Mouse (Mus musculus): ENCODE measurements at regions not wholly inside any gene's neighbourhood (a gene's known extent, or its start where the extent isn't known, plus 50 kb on each side); places are given as distances from the start of the nearest gene placed in this dataset.

- H3K9me3 ChIP-seq: no peaks in the 10 kb centered on the region
- no peak overlapping the region for H3K4me2 ChIP-seq (replicated peaks)
- no peaks in the 10 kb centered on the region for H3K36me3 ChIP-seq
- H3K27ac ChIP-seq (replicated peaks): no peak overlapping the region
- 80% methylated on average over 3 of the region's 3 CpGs for WGBS
- H3K27me3 ChIP-seq: no peaks in the 10 kb centered on the region
- H3K4me1 ChIP-seq: no peaks in the 10 kb centered on the region
- no peak overlapping the region for H3K4me3 ChIP-seq
- H3K9ac ChIP-seq (replicated peaks): no peak overlapping the region
- ATAC-seq (replicated peaks): no peak
Observed at GRCm38 (mm10) chr6:117505431-117505830, 335.5 kb upstream of the Zfp637 start.

- Histone ChIP-seq H3K36me3 (no peaks in the 10 kb centered on the region), H3K4me2 (replicated peaks) (no peak overlapping the region), H3K4me3 (no peak overlapping the region), H3K9ac (replicated peaks) (no peak overlapping the region), H3K27ac (replicated peaks) (no peak overlapping the region), H3K9me3 (no peaks in the 10 kb centered on the region), H3K4me1 (no peaks in the 10 kb centered on the region), H3K27me3 (no peaks in the 10 kb centered on the region)
- ATAC-seq (replicated peaks): no peak
- WGBS: 76% methylated on average over 7 of the region's 7 CpGs
Observed at GRCm38 (mm10) chr6:117506619-117507018, 334.4 kb upstream of the Zfp637 start.

DNA sequence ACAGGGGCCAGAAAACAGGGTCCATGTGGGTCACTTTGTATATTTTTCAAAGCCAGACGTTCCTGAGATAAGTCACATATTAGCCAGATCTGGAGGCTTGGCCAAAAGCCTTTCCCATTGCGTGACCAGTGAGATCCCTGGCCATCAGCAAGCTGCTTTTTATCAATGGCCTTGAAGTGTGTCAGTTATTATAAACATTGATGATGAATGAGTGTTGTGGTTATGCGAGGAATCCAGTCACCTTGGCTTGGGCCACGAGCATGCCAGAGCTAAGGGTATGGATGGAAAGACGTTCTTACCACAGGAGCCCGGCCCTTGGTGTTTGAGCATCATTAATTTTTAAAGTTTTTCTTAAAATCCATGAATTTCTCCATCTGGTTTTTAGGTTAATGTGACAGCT, 332.1 kb upstream of the Zfp637 start:
- WGBS: 89% methylated on average over 6 of the region's 6 CpGs
- Histone ChIP-seq H3K4me3 (no peak overlapping the region), H3K9me3 (no peaks in the 10 kb centered on the region), H3K27me3 (no peaks in the 10 kb centered on the region), H3K4me2 (replicated peaks) (no peak overlapping the region), H3K9ac (replicated peaks) (no peak overlapping the region), H3K36me3 (no peaks in the 10 kb centered on the region), H3K4me1 (no peaks in the 10 kb centered on the region), H3K27ac (replicated peaks) (no peak overlapping the region)
- ATAC-seq (replicated peaks): no peak

DNA sequence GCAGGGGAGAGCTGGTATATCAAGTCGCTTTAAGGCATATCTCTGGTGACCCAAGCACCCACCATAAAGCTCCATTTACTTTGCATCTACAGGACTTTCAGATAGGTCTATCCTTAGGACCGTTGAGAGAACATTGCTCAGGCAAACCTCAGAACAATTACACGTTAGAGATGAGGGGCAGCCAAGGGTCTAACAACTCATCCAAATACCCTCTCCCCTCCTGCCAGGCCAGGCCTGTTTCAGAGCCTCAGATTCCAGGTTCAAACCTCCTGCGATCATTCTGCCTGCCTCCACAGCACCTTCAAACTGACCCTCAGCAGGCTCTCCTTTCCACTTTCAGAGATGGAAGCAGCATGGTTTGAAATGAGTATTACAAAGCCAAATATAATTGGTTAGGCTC, 331.0 kb upstream of the Zfp637 start:
- 89% methylated on average over 4 of the region's 4 CpGs for WGBS
- H3K4me1 ChIP-seq: no peaks in the 10 kb centered on the region
- ATAC-seq (replicated peaks): no peak

GRCm38 (mm10) chr6:117514831-117515230, 326.1 kb upstream of the Zfp637 start:
- no peak overlapping the region for H3K4me3 ChIP-seq
- no peak for ATAC-seq (replicated peaks)
- H3K4me2 ChIP-seq (replicated peaks): no peak overlapping the region
- no peaks in the 10 kb centered on the region for H3K4me1 ChIP-seq
- no peaks in the 10 kb centered on the region for H3K36me3 ChIP-seq
- no peaks in the 10 kb centered on the region for H3K27me3 ChIP-seq
- WGBS: 89% methylated on average over 5 of the region's 5 CpGs
- no peaks in the 10 kb centered on the region for H3K9me3 ChIP-seq
- H3K27ac ChIP-seq (replicated peaks): no peak overlapping the region
- H3K9ac ChIP-seq (replicated peaks): no peak overlapping the region

More for the DNA sequence above, 331.0 kb upstream of the Zfp637 start:
- Histone ChIP-seq H3K9me3 (no peaks in the 10 kb centered on the region), H3K4me2 (replicated peaks) (no peak overlapping the region), H3K4me3 (no peak overlapping the region), H3K27me3 (no peaks in the 10 kb centered on the region), H3K27ac (replicated peaks) (no peak overlapping the region), H3K9ac (replicated peaks) (no peak overlapping the region), H3K36me3 (no peaks in the 10 kb centered on the region)

GRCm38 (mm10) chr6:117516906-117517305, 324.1 kb upstream of the Zfp637 start:
- no peaks in the 10 kb centered on the region for H3K4me1 ChIP-seq
- H3K36me3 ChIP-seq: no peaks in the 10 kb centered on the region
- no peaks in the 10 kb centered on the region for H3K9me3 ChIP-seq
- no peak overlapping the region for H3K27ac ChIP-seq (replicated peaks)
- no peaks in the 10 kb centered on the region for H3K27me3 ChIP-seq
- H3K9ac ChIP-seq (replicated peaks): no peak overlapping the region
- H3K4me2 ChIP-seq (replicated peaks): no peak overlapping the region
- ATAC-seq (replicated peaks): no peak
- 88% methylated on average over 7 of the region's 7 CpGs for WGBS
- no peak overlapping the region for H3K4me3 ChIP-seq

- no peaks in the 10 kb centered on the region for H3K4me1 ChIP-seq
- no peaks in the 10 kb centered on the region for H3K9me3 ChIP-seq
- 90% methylated on average over 3 of the region's 3 CpGs for WGBS
- no peaks in the 10 kb centered on the region for H3K27me3 ChIP-seq
- H3K4me3 ChIP-seq: no peak overlapping the region
- ATAC-seq (replicated peaks): no peak
- no peaks in the 10 kb centered on the region for H3K36me3 ChIP-seq
- no peak overlapping the region for H3K4me2 ChIP-seq (replicated peaks)
- no peak overlapping the region for H3K9ac ChIP-seq (replicated peaks)
- H3K27ac ChIP-seq (replicated peaks): no peak overlapping the region
Observed at GRCm38 (mm10) chr6:117518939-117519338, 322.0 kb upstream of the Zfp637 start.

GRCm38 (mm10) chr6:117519466-117519865, 321.5 kb upstream of the Zfp637 start:
- WGBS: 95% methylated on average over 1 of the region's 1 CpGs
- no peak for ATAC-seq (replicated peaks)
- Histone ChIP-seq H3K9me3 (no peaks in the 10 kb centered on the region), H3K4me1 (no peaks in the 10 kb centered on the region), H3K4me2 (replicated peaks) (no peak overlapping the region), H3K4me3 (no peak overlapping the region), H3K36me3 (no peaks in the 10 kb centered on the region), H3K27me3 (no peaks in the 10 kb centered on the region), H3K9ac (replicated peaks) (no peak overlapping the region), H3K27ac (replicated peaks) (no peak overlapping the region)

GRCm38 (mm10) chr6:117526161-117526935, 314.6 kb upstream of the Zfp637 start:
- Histone ChIP-seq H3K36me3 (no peaks in the 10 kb centered on the region), H3K27me3 (no peaks in the 10 kb centered on the region), H3K4me1 (no peaks in the 10 kb centered on the region), H3K9me3 (no peaks in the 10 kb centered on the region), H3K4me2 (replicated peaks) (no peak overlapping the region), H3K9ac (replicated peaks) (no peak overlapping the region), H3K27ac (replicated peaks) (no peak overlapping the region), H3K4me3 (no peak overlapping the region)
- WGBS: 80% methylated on average over 22 of the region's 22 CpGs
- no peak for ATAC-seq (replicated peaks)

DNA sequence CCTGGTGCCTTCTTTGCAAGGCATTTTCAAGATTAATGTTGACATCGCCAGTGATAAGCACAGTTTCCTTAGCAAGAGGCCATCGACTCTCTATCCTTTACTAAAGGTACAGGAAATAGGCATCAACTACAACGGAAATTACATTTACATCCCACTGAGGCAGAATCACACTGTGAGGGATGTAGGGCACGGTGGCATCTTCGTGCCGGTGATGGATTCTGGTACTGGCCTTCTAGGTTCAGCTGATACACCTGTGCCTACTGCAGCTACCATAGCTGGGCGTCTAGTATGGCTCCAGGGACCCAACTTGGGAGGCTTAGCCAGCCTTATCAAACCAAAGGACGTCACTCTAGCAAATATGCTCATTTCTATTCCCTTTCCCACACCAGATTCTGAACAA, 313.5 kb upstream of the Zfp637 start:
- Histone ChIP-seq H3K4me2 (replicated peaks) (no peak overlapping the region), H3K27ac (replicated peaks) (no peak overlapping the region), H3K9ac (replicated peaks) (no peak overlapping the region), H3K4me3 (no peak overlapping the region), H3K4me1 (no peaks in the 10 kb centered on the region), H3K27me3 (no peaks in the 10 kb centered on the region), H3K36me3 (no peaks in the 10 kb centered on the region), H3K9me3 (no peaks in the 10 kb centered on the region)
- ATAC-seq (replicated peaks): no peak
- 92% methylated on average over 8 of the region's 8 CpGs for WGBS

DNA sequence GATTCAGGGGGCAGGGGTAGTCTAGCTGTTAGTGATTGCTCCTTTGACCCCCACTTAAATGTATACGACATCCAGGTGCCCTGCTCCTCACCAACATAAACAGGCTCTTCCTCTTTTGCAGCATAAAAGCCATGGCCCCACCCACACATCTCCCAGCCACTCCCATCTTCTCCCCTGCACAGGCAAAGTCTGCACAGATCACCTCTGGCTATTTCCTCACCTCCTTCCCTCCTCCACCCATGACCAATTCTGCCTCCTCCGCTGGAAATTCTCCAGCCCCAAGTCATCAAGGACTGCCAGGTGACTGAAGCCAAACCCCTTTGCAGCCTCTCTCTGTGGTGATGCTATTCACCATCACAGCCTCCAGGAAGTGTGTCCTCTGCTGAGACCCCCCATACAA, 306.8 kb upstream of the Zfp637 start:
- WGBS: 71% methylated on average over 2 of the region's 2 CpGs
- Histone ChIP-seq H3K27ac (replicated peaks) (no peak overlapping the region), H3K27me3 (no peaks in the 10 kb centered on the region), H3K4me2 (replicated peaks) (no peak overlapping the region), H3K4me3 (no peak overlapping the region), H3K4me1 (no peaks in the 10 kb centered on the region), H3K9me3 (no peaks in the 10 kb centered on the region), H3K9ac (replicated peaks) (no peak overlapping the region), H3K36me3 (no peaks in the 10 kb centered on the region)
- no peak for ATAC-seq (replicated peaks)

DNA sequence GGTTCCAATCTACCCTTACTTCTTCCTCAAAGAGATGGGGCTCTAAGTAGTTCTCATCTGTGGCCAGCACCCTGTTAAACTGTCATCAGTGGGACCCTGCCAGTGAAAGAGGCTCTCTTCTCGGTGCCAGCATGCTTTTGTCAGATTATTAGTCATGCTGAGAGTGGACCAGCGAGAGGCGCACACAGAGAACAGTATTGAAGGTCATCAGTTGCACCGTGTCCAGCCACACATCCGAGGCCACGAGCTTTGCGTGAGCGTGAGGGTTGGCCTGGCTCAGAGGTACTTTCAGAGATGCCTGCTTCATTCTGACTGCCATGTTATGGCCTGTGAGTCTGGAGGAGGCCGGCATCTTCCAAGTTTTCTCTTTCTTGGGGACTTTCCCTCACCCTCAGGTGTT, 306.0 kb upstream of the Zfp637 start:
- ATAC-seq (replicated peaks): no peak
- H3K9me3 ChIP-seq: no peaks in the 10 kb centered on the region

DNA sequence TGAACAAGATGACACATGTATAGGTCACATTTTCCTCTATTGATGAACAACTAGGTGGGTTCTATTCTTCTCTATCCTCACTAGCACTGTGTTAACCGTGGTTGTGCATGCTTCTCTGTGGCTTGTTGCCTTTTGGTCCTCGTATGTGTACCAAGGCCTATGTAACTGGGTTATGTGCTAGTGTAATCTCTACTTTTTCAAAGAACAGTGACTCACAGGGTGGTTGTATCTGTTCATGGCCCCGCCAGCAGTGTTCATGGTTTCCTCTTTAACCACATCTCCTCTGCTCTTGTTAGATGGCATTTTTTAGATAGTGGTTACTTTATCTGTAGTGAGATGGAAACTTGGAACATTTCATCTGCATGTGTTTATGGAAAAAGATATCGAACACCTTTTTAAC, 304.9 kb upstream of the Zfp637 start:
- no peak for ATAC-seq (replicated peaks)
- Histone ChIP-seq H3K4me3 (no peak overlapping the region), H3K27ac (replicated peaks) (no peak overlapping the region), H3K9ac (replicated peaks) (no peak overlapping the region), H3K27me3 (no peaks in the 10 kb centered on the region), H3K4me1 (no peaks in the 10 kb centered on the region), H3K9me3 (no peaks in the 10 kb centered on the region), H3K4me2 (replicated peaks) (no peak overlapping the region), H3K36me3 (no peaks in the 10 kb centered on the region)
- WGBS: 87% methylated on average over 4 of the region's 4 CpGs

More for the DNA sequence above, 306.0 kb upstream of the Zfp637 start:
- Histone ChIP-seq H3K4me1 (no peaks in the 10 kb centered on the region), H3K9ac (replicated peaks) (no peak overlapping the region), H3K27me3 (no peaks in the 10 kb centered on the region), H3K27ac (replicated peaks) (no peak overlapping the region), H3K4me3 (no peak overlapping the region), H3K36me3 (no peaks in the 10 kb centered on the region), H3K4me2 (replicated peaks) (no peak overlapping the region)
- 93% methylated on average over 9 of the region's 9 CpGs for WGBS

Measured in forebrain, embryonic 15.5 days (tissue).